Mouse (Mus musculus) right cerebral cortex, postnatal 10 days (tissue): ENCODE data around the gene Hist1h3c.

Source experiments
- DNase-seq, 2 experiments: peaks; one replicate each; pipeline ENCODE4 v3.0.0; 2021; ENCODE audit warnings: low spot score in 2 of 2

Hist1h3c gene

GRCm38 (mm10) chr13:23757211-23757773 is 11.9 kb upstream of the Hist1h3c start:
- DNase-seq: peak in 1 of 2 experiments; percentile 28

GRCm38 (mm10) chr13:23756790-23757189 is 11.4 kb upstream of the Hist1h3c start, which contains the start of gene Hist1h4b:
Hist1h4b (plus strand) TSS chr13:23757013.
- DNase-seq: peak; percentile 94 to 96

- no peak for DNase-seq
Observed at GRCm38 (mm10) chr13:23755000-23755399, 9.6 kb upstream of the Hist1h3c start.

GRCm38 (mm10) chr13:23753314-23754078 is 8.1 kb upstream of the Hist1h3c start:
- DNase-seq: no peak

GRCm38 (mm10) chr13:23752742-23753172 is 7.4 kb upstream of the Hist1h3c start:
- no peak for DNase-seq

GRCm38 (mm10) chr13:23752067-23752741 is 6.8 kb upstream of the Hist1h3c start, which contains the start of gene Hist1h3b:
Hist1h3b (plus strand) TSS chr13:23752267.
- DNase-seq: peak; percentile 96

GRCm38 (mm10) chr13:23751478-23751956 is 6.1 kb upstream of the Hist1h3c start:
- DNase-seq: no peak

GRCm38 (mm10) chr13:23750839-23751477 is 5.6 kb upstream of the Hist1h3c start, which contains the start of gene Hist1h2ab:
Hist1h2ab (plus strand) TSS chr13:23751126.
- DNase-seq: peak in 1 of 2 experiments; percentile 55

GRCm38 (mm10) chr13:23749563-23750121 is 4.2 kb upstream of the Hist1h3c start:
- DNase-seq: no peak

GRCm38 (mm10) chr13:23747892-23748288 is 2.5 kb upstream of the Hist1h3c start:
- no peak for DNase-seq

- no peak for DNase-seq
Observed at GRCm38 (mm10) chr13:23747081-23747891, 1.9 kb upstream of the Hist1h3c start.

GRCm38 (mm10) chr13:23746201-23747080 is 1.0 kb upstream of the Hist1h3c start, which contains the start of gene Hist1h2bb:
Hist1h2bb (plus strand) TSS chr13:23746734.
- peak; percentile 64 to 80 for DNase-seq

- no peak for DNase-seq
Observed at GRCm38 (mm10) chr13:23744421-23745380, 701 bp downstream of the Hist1h3c start.

- no peak for DNase-seq
Observed at GRCm38 (mm10) chr13:23743963-23744362, 1.4 kb downstream of the Hist1h3c start.

GRCm38 (mm10) chr13:23743215-23743614 is 2.2 kb downstream of the Hist1h3c start:
- no peak for DNase-seq

GRCm38 (mm10) chr13:23742007-23742406 is 3.4 kb downstream of the Hist1h3c start:
- peak in 1 of 2 experiments; percentile 3 for DNase-seq

- no peak for DNase-seq
Observed at GRCm38 (mm10) chr13:23740910-23741309, 4.5 kb downstream of the Hist1h3c start.

GRCm38 (mm10) chr13:23740256-23740840 is 5.1 kb downstream of the Hist1h3c start:
- no peak for DNase-seq
